Mouse (Mus musculus) embryonic fibroblast, embryonic 13.5 days (primary cell): ENCODE results near the gene Rab40c.

Experiments used
- CTCF ChIP-seq: IDR thresholded peaks from 2 replicates; pipeline ENCODE4 v1.5.1; 2011; ENCODE audit warnings: mild to moderate bottlenecking, control low read depth, low read length, moderate library complexity, borderline replicate concordance; ENCODE audit not compliant: insufficient read depth
- POLR2A ChIP-seq: IDR thresholded peaks from 2 replicates; pipeline ENCODE4 v1.6.1; 2011; ENCODE audit warnings: low read depth, mild to moderate bottlenecking, control low read depth, low read length, moderate library complexity

DNA sequence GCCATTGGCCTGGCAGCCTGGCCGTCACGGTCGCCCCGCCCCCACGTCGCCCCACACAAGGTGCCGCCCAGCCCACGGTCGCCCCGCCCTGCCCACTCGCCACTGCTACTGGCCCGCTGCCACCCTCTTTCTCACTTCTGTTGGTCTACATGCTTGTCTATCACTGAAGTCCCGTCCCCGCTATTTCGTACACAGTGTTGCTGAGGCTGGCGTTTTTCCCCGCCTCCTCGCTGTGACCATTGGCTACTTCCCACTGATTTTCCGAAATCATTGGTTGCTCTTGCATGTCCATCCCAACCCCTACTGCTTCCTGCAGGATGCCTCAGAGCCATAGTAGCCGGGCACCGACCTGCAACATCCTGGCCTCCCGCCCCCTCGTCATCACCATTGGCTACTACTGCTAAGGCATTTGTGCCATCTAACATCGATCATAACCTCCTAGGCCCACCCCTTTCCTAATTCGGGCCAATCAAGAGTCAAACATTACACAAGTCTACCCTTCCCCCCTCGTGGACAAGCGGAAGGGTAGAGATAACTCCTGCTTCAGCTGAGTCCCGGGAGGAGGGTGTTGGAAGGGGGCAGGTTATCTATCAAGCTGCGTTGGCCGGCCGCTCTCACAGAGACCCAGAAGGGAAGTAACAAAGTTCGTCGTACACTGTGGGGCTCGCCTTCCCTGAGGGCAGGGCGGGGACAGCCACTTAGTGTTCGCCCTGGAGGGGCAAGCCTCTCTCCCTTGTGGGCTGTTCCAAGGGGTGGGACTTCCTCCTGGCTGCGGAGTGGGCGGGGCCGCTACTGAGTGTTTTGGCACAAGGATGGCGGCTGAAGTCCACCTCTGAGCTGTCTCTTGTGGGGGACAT lies 487 bp upstream of the Rab40c start:
- TF ChIP-seq CTCF = no peak
- TF ChIP-seq POLR2A = peak; percentile 77; the same call in 1 of the 2 replicates
